Mouse (Mus musculus) spleen, adult 2 months (tissue): ENCODE results near the gene Mlxipl.

Experiments used
- CTCF ChIP-seq: fragments of 200-500 bp; IDR thresholded peaks from 2 replicates; pipeline ENCODE4 v1.5.1; 2011; ENCODE audit warnings: mild to moderate bottlenecking, inconsistent platforms; ENCODE audit not compliant: insufficient read depth, insufficient read length, insufficient replicate concordance; ENCODE audit errors: extremely low read depth
- POLR2A ChIP-seq: fragments of 200-500 bp; IDR thresholded peaks from 2 replicates; pipeline ENCODE4 v1.6.1; 2011; ENCODE audit warnings: low read depth, low read length, inconsistent platforms

DNA sequence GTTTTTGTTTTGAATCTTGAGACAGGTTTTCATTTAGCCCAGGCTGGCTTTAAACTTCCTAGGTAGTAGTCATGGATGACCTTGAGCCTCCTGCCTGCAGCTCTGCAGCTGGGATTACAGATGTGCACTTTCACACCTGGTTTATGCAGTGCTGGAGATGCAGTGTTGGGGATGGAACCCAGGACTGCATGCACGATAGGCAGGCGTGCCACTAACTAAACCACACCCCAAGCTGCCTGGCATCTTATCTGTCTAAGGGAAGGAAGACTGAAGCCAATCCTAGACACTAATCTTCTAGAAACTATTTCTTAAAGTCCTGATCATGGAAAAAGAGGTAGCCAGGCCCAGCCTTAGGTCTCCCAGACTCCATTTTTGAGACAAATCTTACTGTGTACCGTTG is 19.2 kb upstream of the Mlxipl start:
- TF ChIP-seq CTCF (no peak), POLR2A (no peak)
